Mouse (Mus musculus) lung, postnatal 36 days (tissue): ENCODE results near the gene Nme4.

ENCODE experiments used
- DNase-seq: peaks from one replicate; pipeline ENCODE4 v3.0.0; 2022; ENCODE audit warnings: mixed read lengths

Gene Nme4

DNA sequence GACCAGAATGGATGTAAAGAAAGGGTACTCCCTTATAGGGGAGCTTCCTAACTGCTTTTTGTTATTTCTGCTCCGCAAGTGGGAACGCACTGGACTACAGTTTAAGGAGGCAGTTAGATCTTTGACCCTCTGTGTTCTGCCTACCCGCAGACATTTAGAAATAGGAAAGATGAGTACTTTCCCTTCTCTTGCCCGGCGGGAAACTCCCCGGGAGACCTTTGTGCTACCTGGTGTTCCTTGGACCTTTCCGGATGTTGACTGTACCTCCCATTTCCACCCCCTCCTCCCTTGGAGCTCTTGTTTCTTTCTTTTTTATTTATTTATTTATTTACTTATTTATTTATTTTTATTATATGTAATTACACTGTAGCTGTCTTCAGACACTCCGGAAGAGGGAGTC, 18.7 kb upstream of the Nme4 start:
- no peak for DNase-seq

DNA sequence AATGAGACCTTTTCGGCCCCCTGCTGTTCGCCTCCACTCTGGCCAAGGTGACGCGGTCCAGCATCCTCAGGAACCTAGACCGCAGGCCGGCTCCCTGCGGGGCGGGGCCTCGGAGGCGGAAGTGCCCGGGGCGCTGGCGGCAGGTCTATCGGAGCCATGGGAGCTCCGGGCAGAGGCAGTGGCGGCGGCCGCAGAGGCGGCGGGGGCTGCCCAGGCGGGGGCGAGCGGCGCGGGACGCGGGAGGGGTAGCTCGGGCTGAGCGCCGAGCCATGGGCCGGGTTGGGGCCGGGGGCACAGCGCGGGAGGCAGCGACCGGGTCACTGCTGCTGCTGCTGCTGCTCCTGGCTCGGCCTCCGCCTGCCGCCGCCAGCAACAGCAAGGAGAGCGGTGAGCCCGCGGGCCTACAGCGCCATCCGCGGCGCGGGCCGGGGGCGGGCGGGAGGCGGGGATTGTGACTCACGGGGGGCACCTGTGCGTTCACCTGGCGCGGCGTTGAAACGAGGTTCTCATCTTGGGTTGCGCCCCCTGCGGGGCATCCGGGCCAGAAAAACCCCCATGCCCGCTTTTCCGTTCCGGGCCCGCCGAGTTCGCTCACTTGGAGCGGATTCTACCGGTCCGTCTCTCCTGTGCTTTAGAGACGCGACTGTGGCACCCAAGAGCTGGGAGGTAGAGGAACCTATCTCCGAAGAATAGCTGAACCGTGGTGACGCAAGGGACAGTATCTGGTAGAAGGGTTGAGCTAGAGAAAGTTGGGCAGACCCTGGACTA, 18.0 kb upstream of the Nme4 start, which contains the start of gene Tmem8:
TSS of gene Tmem8 (plus strand) at position 119 of the 768 bp plus-strand sequence.
- peak; percentile 80 for DNase-seq

DNA sequence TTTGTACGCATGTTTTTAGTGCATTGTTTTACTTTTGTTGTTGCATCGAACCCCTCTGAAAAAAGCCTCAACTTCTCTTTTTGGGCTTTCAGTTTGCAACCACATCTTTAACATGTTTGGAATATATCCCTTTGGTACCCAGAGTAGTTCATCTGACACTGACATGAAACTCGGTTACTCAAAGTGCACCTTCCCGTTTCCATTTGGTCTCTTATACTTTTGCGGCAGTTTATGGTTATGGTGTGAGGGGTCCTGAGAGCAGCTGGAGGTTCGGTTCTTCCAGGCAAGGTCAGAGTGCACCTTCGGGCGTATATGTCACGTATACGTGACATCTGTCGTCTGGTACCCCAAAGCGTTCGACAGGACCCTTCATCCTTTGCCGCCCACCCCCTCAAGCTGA, 17.3 kb upstream of the Nme4 start:
- no peak for DNase-seq

DNA sequence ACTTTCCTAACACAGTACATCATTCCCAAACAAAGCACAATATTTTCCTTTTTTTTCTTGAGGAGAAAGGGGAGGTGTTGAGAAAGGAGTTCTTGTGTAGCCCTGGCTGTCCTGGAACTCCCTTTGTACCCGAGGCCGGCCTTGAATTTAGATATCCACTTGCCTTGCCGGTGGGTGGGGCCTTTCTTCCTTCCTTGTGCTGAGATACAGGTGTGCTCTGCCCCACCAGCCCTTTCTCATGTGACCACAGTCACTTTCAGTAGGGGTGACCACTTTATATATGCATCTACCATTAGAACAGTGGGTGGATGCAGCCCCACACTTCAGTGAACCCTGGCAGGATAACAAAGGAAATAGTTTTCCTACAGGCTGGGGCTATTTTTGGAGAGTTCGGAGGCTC, 16.3 kb upstream of the Nme4 start:
- no peak for DNase-seq

DNA sequence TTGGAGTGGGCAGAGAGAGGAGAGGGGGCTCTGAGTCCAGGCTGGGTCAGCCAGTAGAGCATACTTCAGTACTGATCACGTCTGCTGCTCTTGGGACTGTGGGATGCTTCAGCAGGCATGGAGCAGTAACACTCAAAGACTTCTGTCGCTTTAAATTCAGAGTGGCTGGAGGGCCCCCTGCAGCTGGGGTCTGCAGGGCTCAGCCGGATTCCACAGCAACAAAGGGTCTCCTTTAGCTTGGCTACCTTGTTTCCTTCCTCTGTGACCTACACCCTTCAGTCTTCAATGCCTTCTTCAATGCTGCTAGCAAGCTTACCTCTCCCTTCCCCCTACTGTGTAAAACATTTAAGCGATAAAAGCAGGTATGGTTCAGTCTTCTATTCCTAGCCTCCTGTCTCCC, 15.6 kb upstream of the Nme4 start:
- DNase-seq: no peak

DNA sequence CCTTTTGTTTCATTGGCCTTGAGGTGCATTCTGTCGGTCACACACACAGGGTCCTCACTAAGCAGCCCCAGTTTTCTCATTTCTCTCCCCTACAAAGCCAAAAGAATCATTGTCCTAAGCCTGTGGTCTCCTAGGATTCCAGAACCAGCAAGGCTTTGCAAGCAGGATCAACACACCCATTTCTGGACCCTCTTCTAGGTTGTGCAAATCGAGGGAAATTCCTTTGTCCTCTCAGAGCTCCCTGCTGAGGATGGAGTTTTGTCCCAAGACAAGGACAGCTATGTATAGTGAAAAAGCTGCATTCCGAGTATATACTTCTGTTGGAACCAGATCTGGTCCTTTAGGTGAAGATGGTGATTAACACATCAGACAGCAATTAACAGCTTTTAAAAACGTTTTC, 14.8 kb upstream of the Nme4 start:
- DNase-seq: no peak

DNA sequence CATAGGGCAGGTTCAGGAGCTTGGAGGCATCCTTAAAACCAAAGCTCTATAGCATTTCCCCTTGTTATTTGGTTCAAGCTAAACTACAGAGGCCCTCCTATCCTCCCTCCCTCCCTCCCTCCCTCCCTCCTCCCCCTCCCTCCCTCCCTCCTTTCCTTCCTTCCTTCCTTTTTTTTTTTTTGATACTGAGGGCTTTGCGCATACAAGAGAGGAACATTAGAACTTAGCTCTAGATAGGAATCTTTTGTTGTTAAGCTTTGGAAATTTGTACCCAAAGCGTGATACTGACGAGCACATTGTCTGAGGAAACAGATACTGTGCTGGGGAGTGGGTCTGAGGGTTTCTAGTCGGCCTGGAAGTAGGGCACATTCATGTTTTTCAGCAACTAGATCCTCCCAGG, 10.2 kb upstream of the Nme4 start:
- no peak for DNase-seq

DNA sequence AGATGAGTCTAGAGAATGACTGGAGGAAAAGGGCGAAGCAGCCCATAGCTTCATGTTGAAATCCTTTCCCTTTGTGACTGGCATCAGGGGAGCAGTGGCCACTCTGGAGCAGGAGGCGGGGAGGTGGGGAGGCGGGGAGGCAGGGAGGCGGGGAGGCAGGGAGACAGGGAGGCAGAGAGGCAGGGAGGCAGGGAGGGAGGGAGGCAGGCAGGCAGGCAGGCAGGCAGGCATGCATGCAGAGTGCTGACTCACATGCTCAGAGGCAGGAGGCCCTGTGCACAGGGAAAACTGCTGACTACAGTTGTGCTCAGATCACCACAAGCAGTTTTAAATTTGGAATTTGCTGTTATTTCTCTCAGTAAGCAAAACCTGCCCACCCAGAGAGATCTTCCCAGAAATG, 6.1 kb upstream of the Nme4 start:
- no peak for DNase-seq

DNA sequence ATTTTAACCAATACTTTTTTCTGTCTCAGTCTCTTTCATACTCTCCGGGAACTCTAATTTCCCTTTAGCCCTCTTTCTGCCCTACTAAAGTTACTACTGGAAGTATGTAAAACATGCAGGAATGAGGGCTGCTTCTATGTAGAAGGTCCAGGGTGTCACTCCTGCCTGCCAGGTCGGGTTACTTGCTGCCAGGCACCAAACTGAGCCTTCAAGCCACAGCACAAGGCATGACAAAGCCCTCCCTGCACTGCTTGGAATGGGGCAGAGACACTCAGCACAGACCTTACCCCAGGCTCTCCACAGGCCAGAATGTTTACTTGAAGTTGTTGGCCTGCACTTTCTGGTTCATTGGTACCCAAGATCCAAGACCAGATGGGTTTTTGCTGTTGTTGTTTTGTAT, 4.8 kb upstream of the Nme4 start:
- no peak for DNase-seq

DNA sequence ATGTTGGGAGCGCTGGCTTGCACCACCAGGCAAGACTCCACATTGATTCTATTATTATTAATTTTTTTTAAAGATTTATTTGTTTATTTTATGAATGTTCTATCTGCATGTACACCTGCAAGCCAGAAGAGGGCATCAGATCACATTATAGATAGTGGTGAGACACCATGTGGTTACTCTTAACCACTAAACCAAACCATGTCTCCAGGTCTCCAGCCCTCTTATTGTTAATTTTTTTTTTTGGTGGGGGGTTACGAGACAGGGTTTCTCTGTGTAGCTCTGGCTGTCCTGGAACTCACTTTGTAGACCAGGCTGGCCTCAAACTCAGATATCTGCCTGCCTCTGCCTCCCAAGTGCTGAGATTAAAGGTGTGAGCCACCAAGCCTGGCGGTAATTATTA, 3.9 kb upstream of the Nme4 start:
- DNase-seq: peak; percentile 49

DNA sequence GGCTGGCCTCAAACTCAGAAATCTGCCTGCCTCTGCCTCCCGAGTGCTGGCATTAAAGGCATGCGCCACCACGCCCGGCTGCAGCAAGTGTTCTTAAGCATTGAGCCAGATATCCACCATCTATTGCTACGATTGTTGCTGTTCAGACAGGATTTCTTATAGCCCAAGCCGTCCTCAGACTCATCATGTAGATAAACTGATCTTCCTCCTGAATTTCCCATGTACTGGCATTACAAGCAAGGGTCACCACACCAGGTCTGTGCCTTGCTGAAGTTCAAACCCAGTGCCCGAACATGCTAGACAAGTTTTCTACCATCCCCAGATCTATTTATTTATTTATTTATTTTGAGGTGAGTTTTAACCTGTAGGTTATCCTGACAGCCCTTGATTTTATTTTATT, 3.1 kb upstream of the Nme4 start:
- no peak for DNase-seq

DNA sequence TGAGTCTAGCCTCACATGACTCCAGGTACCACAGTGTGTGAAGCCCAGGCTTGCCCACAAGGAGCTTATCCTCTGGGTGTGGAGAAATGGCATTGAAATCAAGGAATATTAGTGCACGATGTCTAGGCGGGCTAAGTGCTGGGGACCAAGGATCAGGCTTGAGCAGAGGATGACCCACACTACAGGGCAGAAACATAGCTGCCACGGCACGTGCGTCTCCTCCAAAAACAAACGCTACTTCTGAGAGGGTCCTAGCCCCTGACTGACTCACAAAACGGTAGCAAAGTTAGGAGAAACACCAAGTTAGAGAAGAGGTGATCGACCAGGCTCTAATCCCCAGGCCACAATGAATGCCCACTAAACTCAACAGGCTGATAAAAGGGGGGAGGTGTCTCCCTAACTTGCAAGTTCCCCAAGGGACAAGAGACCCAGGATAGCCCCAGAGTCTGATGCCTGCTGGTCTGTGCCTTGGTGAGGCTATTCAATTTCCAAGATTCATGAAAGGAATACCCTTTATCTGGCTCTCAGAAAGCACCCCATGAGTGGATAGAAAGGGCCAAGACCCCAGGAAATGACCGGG, 781 bp downstream of the Nme4 start:
- no peak for DNase-seq

DNA sequence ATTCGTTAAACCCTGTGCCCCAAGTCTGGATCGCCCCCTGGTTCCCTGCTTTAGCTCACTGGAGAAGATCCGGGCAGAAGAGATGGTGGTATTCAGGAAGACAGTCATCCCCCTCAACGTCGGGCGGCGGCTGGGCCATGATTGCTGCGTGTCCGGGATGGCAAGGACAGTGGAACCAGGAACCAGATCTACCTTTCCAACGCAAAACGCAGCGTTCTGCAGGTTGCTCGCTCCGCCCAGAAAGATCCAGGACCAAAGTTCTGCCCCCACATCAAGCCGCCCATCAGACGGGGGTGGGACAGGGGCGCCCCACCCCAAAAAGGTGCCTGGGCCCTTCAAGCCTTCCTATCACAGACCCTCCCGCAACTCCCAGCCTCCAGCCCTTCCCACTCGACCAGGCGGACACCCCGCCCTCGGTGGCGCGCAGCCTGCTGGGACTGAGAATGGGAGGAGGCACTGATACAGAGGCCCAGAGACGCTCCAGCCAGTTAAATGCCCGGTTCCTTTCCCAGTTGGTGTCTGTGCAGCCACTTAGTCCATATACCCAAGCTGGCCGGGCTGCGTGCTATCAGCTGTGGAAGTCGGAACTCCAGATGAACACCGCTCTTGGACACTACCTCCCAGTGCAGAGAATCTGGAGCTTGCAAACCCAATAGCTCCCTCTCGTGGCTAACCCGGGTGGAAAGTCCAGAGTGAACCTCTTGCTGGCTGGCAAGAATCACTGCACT, 5.3 kb downstream of the Nme4 start, which contains the start of gene Decr2:
TSS of gene Decr2 (minus strand) at position 433 of the 728 bp plus-strand sequence.
- peak; percentile 94 for DNase-seq

DNA sequence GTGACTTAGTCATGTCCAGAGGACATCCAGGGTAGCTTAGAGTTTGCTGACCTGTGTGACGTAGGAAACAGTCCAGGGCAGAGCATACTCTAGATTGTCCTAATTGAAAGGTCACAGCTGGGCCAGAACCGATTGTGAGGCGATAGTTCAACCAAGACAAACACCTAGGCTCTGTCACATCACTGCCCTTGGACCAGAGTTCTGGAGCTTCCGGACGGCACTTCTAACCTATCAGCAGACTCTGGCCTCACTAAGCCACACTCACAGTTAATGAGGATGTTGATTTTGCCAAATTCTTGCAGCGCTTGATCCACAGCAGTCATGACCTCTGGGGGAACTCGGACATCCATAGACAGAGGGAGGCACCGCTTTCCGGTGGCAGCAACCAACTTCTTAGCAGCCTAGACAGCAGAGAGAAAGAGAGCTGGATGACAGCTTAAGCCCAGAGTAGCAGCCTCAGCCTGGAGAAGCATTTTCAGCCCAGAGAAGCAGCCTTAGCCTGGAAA, 8.3 kb downstream of the Nme4 start:
- DNase-seq: no peak

DNA sequence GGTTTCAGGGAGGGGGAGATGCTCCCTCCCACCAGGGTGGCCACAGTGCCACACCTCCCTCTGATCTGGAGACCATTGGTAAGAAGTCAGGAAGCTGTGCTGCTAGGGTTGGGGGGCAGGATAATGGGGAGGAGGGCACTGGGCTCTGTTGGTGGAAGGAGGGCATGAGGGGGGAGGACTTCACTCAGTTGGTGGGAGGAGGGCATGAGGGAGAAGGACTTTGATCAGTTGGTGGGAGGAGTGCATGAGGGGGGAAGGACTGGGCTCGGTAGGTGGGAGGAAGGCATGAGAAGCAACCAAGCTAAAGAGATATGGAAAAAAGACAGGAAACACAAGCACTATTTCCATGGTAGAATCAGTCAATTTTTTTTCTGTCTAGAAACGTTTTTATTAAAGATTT, 14.5 kb downstream of the Nme4 start:
- no peak for DNase-seq

DNA sequence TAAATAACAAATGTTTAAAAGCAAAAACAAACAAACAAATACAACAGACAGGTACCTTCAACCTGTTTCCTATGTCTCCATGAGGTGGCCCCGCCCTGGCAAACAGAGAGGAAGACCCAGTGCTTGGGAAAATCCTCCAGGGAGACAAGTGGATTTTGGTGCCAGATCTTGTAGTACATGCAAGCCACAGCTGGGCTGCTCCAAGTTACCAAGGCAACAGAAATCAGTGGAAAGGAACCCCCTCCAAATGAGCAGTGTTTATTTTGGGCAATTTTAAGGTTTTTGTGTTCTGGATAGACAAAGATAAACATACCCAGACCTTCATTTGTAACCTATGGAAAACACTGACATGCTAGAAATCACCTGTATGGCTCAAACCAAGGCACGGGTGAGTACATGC, 16.6 kb downstream of the Nme4 start:
- no peak for DNase-seq

DNA sequence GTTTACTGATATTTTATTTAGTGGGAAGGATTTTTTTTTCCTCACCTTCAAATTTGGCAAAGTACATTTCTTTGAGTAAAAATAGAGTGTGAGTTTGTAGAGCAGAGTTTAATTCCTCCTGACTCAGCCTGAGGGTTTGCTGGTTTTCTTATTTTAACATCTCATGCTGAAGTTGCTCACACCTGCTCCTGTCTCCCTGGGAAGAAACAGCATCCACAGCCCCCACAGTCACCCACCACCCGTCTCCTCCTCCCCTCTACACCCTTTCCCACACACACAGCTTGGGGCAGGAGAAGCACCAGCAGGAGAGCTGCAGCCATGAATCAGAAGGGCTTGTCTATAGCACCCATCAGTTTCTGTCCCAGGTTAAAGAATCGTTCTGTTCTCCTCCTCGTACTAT, 20.2 kb downstream of the Nme4 start:
- DNase-seq: no peak

DNA sequence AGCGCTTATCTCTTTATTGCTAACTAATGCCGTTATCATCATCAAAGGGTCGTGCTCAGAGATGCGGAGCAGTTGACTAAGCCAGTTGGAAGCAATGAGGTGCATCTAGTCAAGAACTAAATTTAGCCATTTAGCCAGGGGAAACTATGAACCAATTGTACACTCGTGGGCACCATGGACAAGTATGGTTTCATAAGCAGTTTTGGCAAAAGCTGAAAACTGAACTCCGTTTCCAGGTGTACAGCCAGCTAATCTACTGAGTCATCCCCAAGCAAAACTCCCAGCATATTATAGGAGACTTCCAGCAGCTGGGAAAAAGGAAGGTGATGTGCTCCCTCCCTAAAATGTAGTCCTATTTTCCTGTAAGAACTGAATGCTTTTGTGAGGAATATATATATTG, 25.3 kb downstream of the Nme4 start:
- no peak for DNase-seq

DNA sequence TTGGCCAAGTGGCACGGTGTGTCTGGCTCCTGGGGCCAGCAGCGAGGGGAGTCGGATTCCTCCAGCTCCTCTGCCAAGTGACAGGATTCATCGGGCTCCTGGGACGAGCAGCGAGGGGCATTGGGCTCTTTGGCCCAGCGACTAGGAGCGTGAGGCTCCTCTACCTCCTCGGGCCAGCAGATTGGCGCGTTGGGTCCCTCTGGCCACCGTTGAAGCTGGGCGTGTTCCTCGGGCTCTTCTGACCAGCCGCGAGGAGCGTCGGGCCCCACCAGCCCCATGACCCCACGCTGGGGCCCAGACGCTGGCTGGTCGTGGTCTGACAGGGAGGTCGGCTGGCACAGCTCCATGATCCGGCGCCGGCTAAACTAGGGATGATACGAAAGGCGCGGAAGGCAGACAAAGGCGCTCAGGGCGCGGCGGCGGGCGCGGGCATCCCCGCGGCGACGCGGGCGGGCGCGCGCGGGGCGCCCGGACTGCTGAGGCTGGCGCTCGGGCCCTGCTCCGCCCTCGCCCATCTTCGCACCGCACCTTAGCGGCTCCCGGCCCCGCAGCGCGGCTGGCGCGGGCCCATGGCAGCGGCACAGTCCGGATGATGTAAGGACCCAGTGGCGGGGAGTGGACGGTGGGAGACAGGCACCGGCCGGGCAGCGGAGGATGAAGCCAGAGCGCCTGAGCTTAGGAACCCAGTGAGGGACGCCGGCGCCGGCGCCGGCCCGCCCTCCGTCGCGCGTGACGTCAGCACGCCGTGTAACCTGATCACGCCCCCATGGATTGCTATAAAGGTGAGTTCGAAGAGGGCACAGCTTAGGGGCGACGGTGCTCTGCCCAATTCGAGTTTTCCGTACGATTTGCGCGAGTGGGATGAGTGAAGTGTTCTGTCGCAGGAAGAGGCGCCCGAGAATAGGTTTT, 26.3 kb downstream of the Nme4 start, which contains the start of gene Rab11fip3:
TSS of gene Rab11fip3 (minus strand) at position 725 of the 909 bp plus-strand sequence.
- DNase-seq: peak; percentile 89

DNA sequence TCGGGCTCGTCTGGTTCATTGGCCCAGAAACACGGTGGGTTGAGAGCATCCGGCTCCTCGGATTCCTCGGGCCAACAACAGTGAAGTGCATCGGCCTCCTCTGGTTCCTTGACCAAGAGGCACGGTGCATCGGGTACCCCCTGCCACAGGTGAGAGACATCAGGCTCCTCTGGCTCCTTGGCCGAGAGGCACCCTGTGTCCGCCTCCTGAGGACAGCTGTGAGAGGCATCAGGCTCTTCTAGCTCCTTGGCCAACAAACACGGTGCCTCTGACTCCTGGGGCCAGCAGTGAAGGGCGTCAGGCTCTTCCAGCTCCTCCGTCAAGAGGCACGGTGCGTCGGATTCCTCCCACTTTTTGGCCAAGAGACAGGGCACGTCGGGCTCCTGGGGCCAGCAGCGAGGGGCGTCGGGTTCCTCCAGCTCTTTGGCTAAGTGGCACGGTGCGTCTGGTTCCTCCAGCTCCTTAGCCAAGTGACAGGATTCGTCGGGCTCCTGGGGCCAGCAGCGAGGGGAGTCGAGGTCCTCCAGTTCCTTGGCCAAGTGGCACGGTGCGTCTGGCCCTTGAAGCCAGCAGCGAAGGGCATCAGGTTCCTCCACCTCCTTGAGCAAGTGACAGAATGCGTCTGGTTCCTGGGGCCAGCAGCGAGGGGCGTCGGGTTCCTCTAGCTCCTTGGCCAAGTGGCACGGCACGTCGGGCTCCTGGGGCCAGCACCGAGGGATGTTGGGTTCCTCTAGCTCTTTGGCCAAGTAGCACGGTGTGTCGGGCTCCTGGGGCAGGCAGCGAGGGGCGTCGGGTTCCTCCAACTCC, 27.2 kb downstream of the Nme4 start:
- DNase-seq: no peak

DNA sequence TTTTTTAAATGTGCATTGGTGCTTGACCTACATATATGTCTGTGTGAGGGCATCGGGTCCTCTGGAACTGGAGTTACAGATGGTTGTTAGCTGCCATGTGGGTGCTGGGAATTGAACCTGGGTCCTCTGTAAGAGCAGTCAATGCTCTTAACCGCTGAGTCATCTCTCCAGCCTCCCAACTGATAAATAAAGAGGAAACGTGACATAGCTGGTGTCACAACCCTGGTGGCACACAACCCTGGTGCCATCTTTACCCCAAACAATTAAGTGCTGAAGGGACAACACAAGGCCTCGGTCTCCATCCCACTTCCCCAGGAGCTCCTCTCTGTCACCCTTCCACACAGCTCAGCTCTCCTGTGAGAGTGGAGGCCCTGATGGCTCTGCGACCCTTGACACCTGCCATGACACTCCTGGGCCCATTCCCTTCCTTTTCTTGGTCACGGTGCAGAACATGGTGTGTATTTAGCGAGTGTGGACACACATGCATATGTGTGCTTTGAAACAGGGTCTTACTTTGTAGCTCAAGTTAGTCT, 28.8 kb downstream of the Nme4 start:
- no peak for DNase-seq

DNA sequence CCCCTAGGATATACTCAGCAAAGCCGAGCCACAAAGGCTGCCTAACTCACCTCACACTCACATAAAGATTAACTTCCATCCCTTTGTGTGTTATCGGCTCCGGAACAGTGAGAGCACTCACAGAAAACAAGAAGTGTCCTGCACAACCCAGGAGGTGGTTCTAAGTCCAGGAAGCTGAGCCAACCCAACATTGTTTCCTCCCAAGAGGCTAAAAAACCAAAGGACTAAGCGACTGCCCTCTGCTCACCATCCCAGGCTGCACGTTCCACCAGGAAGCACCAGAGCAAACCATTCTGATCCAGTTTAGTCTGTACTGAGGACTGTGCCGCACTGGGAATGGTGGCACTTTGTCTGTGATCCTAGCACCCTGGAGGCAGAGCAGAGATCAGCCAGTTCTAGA, 30.5 kb downstream of the Nme4 start:
- DNase-seq: no peak
